Mouse (Mus musculus) heart, postnatal 0 days (tissue): ENCODE measurements at regions not wholly inside any gene's neighbourhood (a gene's known extent, or its start where the extent isn't known, plus 50 kb on each side); places are given as distances from the start of the nearest gene placed in this dataset.

Experiments used
- ATAC-seq: fragments of 200-750 bp; cut with Nextera tagmentation; 2 replicates; pipeline ENCODE4 v1.8.0; 2017; ENCODE audit warnings: low read depth, moderate number of reproducible peaks, moderate library complexity; ENCODE audit not compliant: insufficient read depth
- DNase-seq: peaks from one replicate; pipeline ENCODE4 v3.0.0-alpha.2; 2016; ENCODE audit warnings: low spot score
- H3K27ac ChIP-seq: fragments of 300-500 bp; sonication (generic); 2 replicates; pipeline ENCODE4 v1.5.1; 2014; ENCODE audit warnings: low read depth, mild to moderate bottlenecking
- H3K27me3 ChIP-seq: fragments of 300-500 bp; sonication (generic); 2 replicates; pipeline ENCODE4 v1.6.1; 2014; ENCODE audit warnings: low read length, mixed read lengths; ENCODE audit not compliant: control insufficient read depth, insufficient read depth
- H3K36me3 ChIP-seq: fragments of 300-500 bp; sonication (generic); replicated peaks from 2 replicates; pipeline ENCODE4 v1.6.1; 2014; ENCODE audit warnings: low read length, mixed read lengths; ENCODE audit not compliant: control insufficient read depth, insufficient read depth
- H3K4me1 ChIP-seq: fragments of 300-500 bp; sonication (generic); 2 replicates; pipeline ENCODE4 v1.6.1; 2014; ENCODE audit warnings: antibody characterized with exemption; ENCODE audit not compliant: control insufficient read depth, insufficient read depth
- H3K4me2 ChIP-seq: fragments of 300-500 bp; sonication (generic); 2 replicates; pipeline ENCODE4 v1.6.1; 2014; ENCODE audit warnings: low read depth, mild to moderate bottlenecking, low read length, moderate library complexity
- H3K4me3 ChIP-seq: fragments of 300-500 bp; sonication (generic); 2 replicates; pipeline ENCODE4 v1.5.1; 2014; ENCODE audit warnings: low read depth, low read length
- H3K9ac ChIP-seq: fragments of 300-500 bp; sonication (generic); replicated peaks from 2 replicates; pipeline ENCODE4 v1.6.1; 2014; ENCODE audit warnings: low read depth, low read length, mixed read lengths
- H3K9me3 ChIP-seq: fragments of 300-500 bp; sonication (generic); replicated peaks from 2 replicates; pipeline ENCODE4 v1.6.1; 2016; ENCODE audit warnings: low read length; ENCODE audit not compliant: control insufficient read depth
- CTCF ChIP-seq: IDR thresholded peaks from 2 replicates; pipeline ENCODE4 v1.5.1; 2016; ENCODE audit warnings: antibody characterized with exemption, control low read depth, low read depth
- EP300 ChIP-seq: IDR thresholded peaks from 2 replicates; pipeline ENCODE4 v1.6.1; 2016; ENCODE audit warnings: antibody characterized with exemption, low read depth
- WGBS: fragments of 180-500 bp; shearing (Covaris S2); extraction: QIAGEN DNeasy Blood & Tissue Kit; methylation state at CpG from one replicate; pipeline ENCODE4 v1.1.7; 2014; 5-methylcytosine and 5-hydroxymethylcytosine counted together

- 87% methylated on average over 8 of the region's 8 CpGs for WGBS
- peaks cover 39% of the 10 kb centered on the region for H3K4me1 ChIP-seq
- ATAC-seq (no peak), DNase-seq (no peak)
- H3K27ac ChIP-seq, result no peak overlapping the region
- no peak overlapping the region for H3K4me3 ChIP-seq
- TF ChIP-seq CTCF, result no peak
- no peak for TF ChIP-seq EP300
- H3K4me2 ChIP-seq, result no peak overlapping the region
- H3K36me3 ChIP-seq, result no peaks in the 10 kb centered on the region
- no peaks in the 10 kb centered on the region for H3K27me3 ChIP-seq
- no peak overlapping the region for H3K9ac ChIP-seq
- no peaks in the 10 kb centered on the region for H3K9me3 ChIP-seq
Observed at GRCm38 (mm10) chr15:96770786-96771185, 71.3 kb upstream of the Slc38a2 start.

- TF ChIP-seq CTCF (no peak), EP300 (no peak)
- no peaks in the 10 kb centered on the region for H3K36me3 ChIP-seq
- no peak overlapping the region for H3K4me3 ChIP-seq
- no peaks in the 10 kb centered on the region for H3K27me3 ChIP-seq
- no peak overlapping the region for H3K4me2 ChIP-seq
- H3K9ac ChIP-seq, result 0 out of 2 replicates have a peak overlapping the region, but pooled peaks have one; percentile 32
- DNase-seq, result no peak
- peak overlapping the region; percentile 75 for H3K27ac ChIP-seq
- WGBS, result 75% methylated on average over 7 of the region's 7 CpGs
- ATAC-seq, result no peak
- peaks cover 39% of the 10 kb centered on the region for H3K4me1 ChIP-seq
- H3K9me3 ChIP-seq, result no peaks in the 10 kb centered on the region
Observed at GRCm38 (mm10) chr15:96770299-96770698, 70.8 kb upstream of the Slc38a2 start.

- 14% methylated on average over 11 of the region's 11 CpGs for WGBS
- Histone ChIP-seq H3K9ac (peak overlapping the region; percentile 32; the same call in 1 of the 2 replicates), H3K4me1 (peaks cover 38% of the 10 kb centered on the region), H3K9me3 (no peaks in the 10 kb centered on the region), H3K27me3 (no peaks in the 10 kb centered on the region), H3K4me3 (no peak overlapping the region), H3K36me3 (no peaks in the 10 kb centered on the region), H3K27ac (peak overlapping the region; percentile 75), H3K4me2 (no peak overlapping the region)
- DNase-seq (peak; percentile 39), ATAC-seq (peak; percentile 42; the same call in 1 of the 2 replicates)
- TF ChIP-seq EP300 (no peak), CTCF (no peak)
Observed at GRCm38 (mm10) chr15:96769751-96770150, 70.2 kb upstream of the Slc38a2 start.

- Histone ChIP-seq H3K27ac (peak overlapping the region; percentile 52; the same call in 1 of the 2 replicates), H3K27me3 (no peaks in the 10 kb centered on the region), H3K4me3 (no peak overlapping the region), H3K9me3 (no peaks in the 10 kb centered on the region), H3K36me3 (no peaks in the 10 kb centered on the region), H3K4me2 (no peak overlapping the region), H3K9ac (no peak overlapping the region; the same call in 1 of the 2 replicates), H3K4me1 (peaks cover 26% of the 10 kb centered on the region)
- DNase-seq (no peak), ATAC-seq (peak; percentile 43)
- 61% methylated on average over 19 of the region's 19 CpGs for WGBS
- no peak for TF ChIP-seq CTCF
- no peak for TF ChIP-seq EP300
Observed at GRCm38 (mm10) chr15:96768301-96768993, 68.9 kb upstream of the Slc38a2 start.

- peaks cover 21% of the 10 kb centered on the region for H3K4me1 ChIP-seq
- no peaks in the 10 kb centered on the region for H3K9me3 ChIP-seq
- no peak overlapping the region for H3K4me2 ChIP-seq
- ATAC-seq, result no peak
- no peak overlapping the region for H3K4me3 ChIP-seq
- H3K36me3 ChIP-seq, result no peaks in the 10 kb centered on the region
- no peak overlapping the region for H3K27ac ChIP-seq
- H3K9ac ChIP-seq, result no peak overlapping the region
- 70% methylated on average over 5 of the region's 5 CpGs for WGBS
- no peaks in the 10 kb centered on the region for H3K27me3 ChIP-seq
- DNase-seq, result no peak
- TF ChIP-seq CTCF (no peak), EP300 (no peak)
Observed at GRCm38 (mm10) chr15:96767188-96767587, 67.7 kb upstream of the Slc38a2 start.

GRCm38 (mm10) chr15:96766238-96766637 is 66.7 kb upstream of the Slc38a2 start:
- TF ChIP-seq EP300, result no peak
- TF ChIP-seq CTCF, result no peak
- H3K27ac ChIP-seq, result no peak overlapping the region
- H3K4me2 ChIP-seq, result no peak overlapping the region
- H3K4me1 ChIP-seq, result peaks cover 21% of the 10 kb centered on the region
- ATAC-seq (no peak), DNase-seq (no peak)
- H3K9ac ChIP-seq, result no peak overlapping the region
- WGBS, result 94% methylated on average over 9 of the region's 9 CpGs
- H3K27me3 ChIP-seq, result no peaks in the 10 kb centered on the region
- H3K36me3 ChIP-seq, result no peaks in the 10 kb centered on the region
- no peak overlapping the region for H3K4me3 ChIP-seq
- no peaks in the 10 kb centered on the region for H3K9me3 ChIP-seq
